Mouse (Mus musculus): ENCODE measurements at regions not wholly inside any gene's neighbourhood (a gene's known extent, or its start where the extent isn't known, plus 50 kb on each side); places are given as distances from the start of the nearest gene placed in this dataset.

DNA sequence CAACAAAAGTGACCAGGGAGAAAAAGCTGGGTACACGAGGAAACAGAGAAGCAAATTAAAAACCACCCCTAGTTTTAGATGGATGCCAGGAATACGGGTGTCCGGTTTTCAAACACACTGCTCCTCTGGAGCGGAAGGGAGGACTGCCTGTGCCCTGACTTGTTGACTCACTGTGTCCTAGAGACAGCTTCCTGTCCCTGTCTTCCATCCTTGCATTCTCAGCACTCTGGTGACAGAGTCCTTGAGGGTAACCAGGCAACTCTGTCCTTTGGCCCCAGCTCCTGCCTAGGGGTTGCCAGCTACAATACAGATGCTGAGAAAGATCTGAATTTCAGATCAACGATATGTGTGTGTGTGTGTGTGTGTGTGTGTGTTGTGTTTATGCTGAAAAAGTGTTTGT, 741.1 kb downstream of the Gm826 start:
- DNase-seq (ENCODE audit: extremely low read depth), result no peak
- no peaks in the 10 kb centered on the region for H3K36me3 ChIP-seq (replicated peaks in 1 of 2; ENCODE audit: control insufficient read depth in 1 of 2, insufficient read depth in 1 of 2, low read length in 1 of 2)
- H3K79me2 ChIP-seq (replicated peaks; ENCODE audit: control insufficient read depth, extremely low read depth, insufficient read depth, poor library complexity, severe bottlenecking), result no peaks in the 10 kb centered on the region
- no peak overlapping the region for H3K9ac ChIP-seq (ENCODE audit: insufficient read depth, low read depth)
- in situ Hi-C loops (cut with MboI; ENCODE audit: low pct_ligation_motif_present, low pct_unique_long_range_greater_than_20kb, low sequenced_read_pairs) (no loop called here), dilution Hi-C loops (cut with MboI; ENCODE audit: extremely low pct_ligation_motif_present, extremely low pct_unique_long_range_greater_than_20kb, low sequenced_read_pairs) (no loop called here)
- TF ChIP-seq RAD21 (IDR thresholded peaks at IDR 0.05; ENCODE audit: low read depth, low read length), result no peak
- no peak for TF ChIP-seq NELFE (IDR thresholded peaks at IDR 0.05; ENCODE audit: low read depth, low read length)
- TF ChIP-seq RCOR1 (conservative IDR thresholded peaks at IDR 0.05; ENCODE audit: low read depth, low read length), result no peak
- TF ChIP-seq EP300 (IDR thresholded peaks at IDR 0.05; ENCODE audit: low read length), result no peak
- no peak for TF ChIP-seq SIN3A (IDR thresholded peaks at IDR 0.05; ENCODE audit: low read length)
- TF ChIP-seq BHLHE40 (IDR thresholded peaks at IDR 0.05; ENCODE audit: low read depth, low read length), result no peak
- TF ChIP-seq TBP (conservative IDR thresholded peaks at IDR 0.05; ENCODE audit: low read depth, low read length), result no peak
- TF ChIP-seq JUN (IDR thresholded peaks at IDR 0.05; ENCODE audit: insufficient read depth, low read depth, low read length), result no peak
- no peak for TF ChIP-seq ZNF384 (IDR thresholded peaks at IDR 0.05; ENCODE audit: low read depth, low read length)
- no peak for TF ChIP-seq TCF12 (IDR thresholded peaks at IDR 0.05; ENCODE audit: low read depth, low read length)
- H3K4me3 ChIP-seq (replicated peaks in 1 of 3; ENCODE audit: low read depth in 2 of 3, low read length in 2 of 3, poor library complexity in 1 of 3), result no peak overlapping the region
- H3K27ac ChIP-seq (ENCODE audit: insufficient read depth, low read depth), result no peak overlapping the region
- no peaks in the 10 kb centered on the region for H3K9me3 ChIP-seq (replicated peaks; ENCODE audit: low read length)
- no peak overlapping the region for H3K4me2 ChIP-seq (ENCODE audit: insufficient read depth, low read depth, poor library complexity, severe bottlenecking)
- no peaks in the 10 kb centered on the region for H3K27me3 ChIP-seq (replicated peaks)
- H3K4me1 ChIP-seq (ENCODE audit: control insufficient read depth in 1 of 2, insufficient read depth in 2 of 2), result peaks cover 0 to 1% of the 10 kb centered on the region in 2 experiments; a peak in 1 of 4 replicates

DNA sequence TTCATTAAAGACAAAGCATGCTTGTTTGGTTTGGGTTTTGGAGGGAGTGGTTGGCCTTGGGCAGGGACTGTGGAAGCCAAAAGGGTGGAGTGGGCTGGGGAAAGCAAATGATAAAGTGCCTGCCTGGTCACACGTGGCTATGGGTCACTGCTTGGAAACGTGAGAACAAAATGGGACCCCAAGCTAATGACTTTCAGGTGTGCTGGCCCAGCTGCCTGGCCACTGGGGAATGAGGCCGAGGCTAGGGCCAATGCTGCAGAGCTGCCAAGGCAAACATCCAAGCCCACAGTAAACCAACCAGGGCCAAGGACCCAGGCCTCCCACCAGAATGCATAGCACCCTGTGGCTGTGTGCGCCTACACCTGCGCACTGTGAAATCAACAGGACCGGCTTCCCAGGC, 737.7 kb downstream of the Gm826 start:
- dilution Hi-C loops (cut with MboI; ENCODE audit: extremely low pct_ligation_motif_present, extremely low pct_unique_long_range_greater_than_20kb, low sequenced_read_pairs), result no loop called here

DNA sequence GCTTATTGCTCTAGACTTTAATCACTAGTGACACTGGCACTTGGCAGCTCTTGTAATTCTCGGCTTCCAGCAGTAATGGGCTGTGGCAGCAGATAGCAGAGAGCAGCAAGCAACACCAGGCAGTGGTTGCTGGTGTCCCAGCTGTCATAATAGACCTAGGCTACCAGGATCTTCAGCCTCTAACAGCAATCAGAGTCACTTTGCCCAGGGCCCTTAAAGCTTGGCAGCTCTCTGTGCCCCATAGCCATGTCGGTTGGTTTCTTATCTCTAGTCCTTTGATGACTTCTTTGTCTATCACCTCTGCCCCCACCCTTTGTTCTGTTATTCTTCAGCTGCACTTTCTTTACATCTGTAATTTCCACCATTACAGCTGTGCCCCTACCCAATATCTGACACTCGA, 735.9 kb downstream of the Gm826 start:
- Histone ChIP-seq H3K9ac (ENCODE audit: insufficient read depth, low read depth) (no peak overlapping the region), H3K9me3 (replicated peaks; ENCODE audit: low read length) (no peaks in the 10 kb centered on the region), H3K79me2 (replicated peaks; ENCODE audit: control insufficient read depth, extremely low read depth, insufficient read depth, poor library complexity, severe bottlenecking) (no peaks in the 10 kb centered on the region), H3K27ac (ENCODE audit: insufficient read depth, low read depth) (no peak overlapping the region), H3K4me2 (ENCODE audit: insufficient read depth, low read depth, poor library complexity, severe bottlenecking) (no peak overlapping the region), H3K36me3 (replicated peaks in 1 of 2; ENCODE audit: control insufficient read depth in 1 of 2, insufficient read depth in 1 of 2, low read length in 1 of 2) (no peaks in the 10 kb centered on the region), H3K4me3 (replicated peaks in 1 of 3; ENCODE audit: low read depth in 2 of 3, low read length in 2 of 3, poor library complexity in 1 of 3) (no peak overlapping the region), H3K27me3 (replicated peaks) (no peaks in the 10 kb centered on the region), H3K4me1 (ENCODE audit: control insufficient read depth in 1 of 2, insufficient read depth in 2 of 2) (no peaks in the 10 kb centered on the region)
- TF ChIP-seq PAX5 (IDR thresholded peaks at IDR 0.05; ENCODE audit: low read length) (no peak), POLR2AphosphoS2 (IDR thresholded peaks at IDR 0.05; ENCODE audit: low read depth, low read length) (no peak), MAZ (IDR thresholded peaks at IDR 0.05; ENCODE audit: low read depth, low read length) (no peak), TBP (conservative IDR thresholded peaks at IDR 0.05; ENCODE audit: low read depth, low read length) (no peak), E2F4 (IDR thresholded peaks at IDR 0.05; ENCODE audit: insufficient replicate concordance, low read depth, low read length) (no peak), ZKSCAN1 (IDR thresholded peaks at IDR 0.05; ENCODE audit: borderline replicate concordance, low read depth, low read length) (no peak), ZNF384 (IDR thresholded peaks at IDR 0.05; ENCODE audit: low read depth, low read length) (no peak), CTCF (conservative IDR thresholded peaks at IDR 0.05 in 1 of 2, IDR thresholded peaks at IDR 0.05 in 1 of 2; ENCODE audit: low read depth in 2 of 2, low read length in 2 of 2) (no peak), ETS1 (conservative IDR thresholded peaks at IDR 0.05; ENCODE audit: low read depth, low read length) (no peak)
- dilution Hi-C loops (cut with MboI; ENCODE audit: extremely low pct_ligation_motif_present, extremely low pct_unique_long_range_greater_than_20kb, low sequenced_read_pairs), result no loop called here
- in situ Hi-C loops (cut with MboI; ENCODE audit: low pct_ligation_motif_present, low pct_unique_long_range_greater_than_20kb, low sequenced_read_pairs), result no loop called here
- DNase-seq (ENCODE audit: extremely low read depth), result no peak

More for the DNA sequence above, 737.7 kb downstream of the Gm826 start:
- no peak for DNase-seq (ENCODE audit: extremely low read depth)
- H3K79me2 ChIP-seq (replicated peaks; ENCODE audit: control insufficient read depth, extremely low read depth, insufficient read depth, poor library complexity, severe bottlenecking), result no peaks in the 10 kb centered on the region
- H3K9ac ChIP-seq (ENCODE audit: insufficient read depth, low read depth), result no peak overlapping the region
- H3K4me2 ChIP-seq (ENCODE audit: insufficient read depth, low read depth, poor library complexity, severe bottlenecking), result no peak overlapping the region
- no peaks in the 10 kb centered on the region for H3K4me1 ChIP-seq (ENCODE audit: control insufficient read depth in 1 of 2, insufficient read depth in 2 of 2)
- no peaks in the 10 kb centered on the region for H3K36me3 ChIP-seq (replicated peaks in 1 of 2; ENCODE audit: control insufficient read depth in 1 of 2, insufficient read depth in 1 of 2, low read length in 1 of 2)
- in situ Hi-C loops (cut with MboI; ENCODE audit: low pct_ligation_motif_present, low pct_unique_long_range_greater_than_20kb, low sequenced_read_pairs), result no loop called here
- TF ChIP-seq ZNF384 (IDR thresholded peaks at IDR 0.05; ENCODE audit: low read depth, low read length) (no peak), USF2 (conservative IDR thresholded peaks at IDR 0.05; ENCODE audit: low read depth, low read length) (no peak), TBP (conservative IDR thresholded peaks at IDR 0.05; ENCODE audit: low read depth, low read length) (no peak), EP300 (IDR thresholded peaks at IDR 0.05; ENCODE audit: low read length) (no peak), MYC (IDR thresholded peaks at IDR 0.05; ENCODE audit: low read depth, low read length) (no peak), CTCF (conservative IDR thresholded peaks at IDR 0.05 in 1 of 2, IDR thresholded peaks at IDR 0.05 in 1 of 2; ENCODE audit: low read depth in 2 of 2, low read length in 2 of 2) (no peak), ZMIZ1 (IDR thresholded peaks at IDR 0.05; ENCODE audit: low read depth, low read length) (no peak), ZC3H11A (IDR thresholded peaks at IDR 0.05; ENCODE audit: low read depth, low read length) (no peak), MEF2A (IDR thresholded peaks at IDR 0.05; ENCODE audit: borderline replicate concordance, low read depth, low read length) (no peak), NRF1 (IDR thresholded peaks at IDR 0.05; ENCODE audit: low read depth, low read length) (no peak), NELFE (IDR thresholded peaks at IDR 0.05; ENCODE audit: low read depth, low read length) (no peak), JUN (IDR thresholded peaks at IDR 0.05; ENCODE audit: insufficient read depth, low read depth, low read length) (no peak)
- H3K27ac ChIP-seq (ENCODE audit: insufficient read depth, low read depth), result no peak overlapping the region
- H3K9me3 ChIP-seq (replicated peaks; ENCODE audit: low read length), result no peaks in the 10 kb centered on the region
- H3K27me3 ChIP-seq (replicated peaks), result no peaks in the 10 kb centered on the region
- no peak overlapping the region for H3K4me3 ChIP-seq (replicated peaks in 1 of 3; ENCODE audit: low read depth in 2 of 3, low read length in 2 of 3, poor library complexity in 1 of 3)
